Mouse (Mus musculus) embryonic facial prominence, embryonic 15.5 days (tissue): ENCODE measurements around the gene Sgf29. TPM values are rescaled to one million over a fixed set of nuclear protein-coding genes. Genes with fewer than 3 reads are reported as not detected.
"Not testable (repeated sequence)": the region's sequence is repeated elsewhere in the genome, so short reads cannot be mapped to it uniquely, and the experiment has no call there.

Source experiments
- ATAC-seq: fragments of 200-750 bp; cut with Nextera tagmentation; 2 replicates; pipeline ENCODE4 v1.8.0; 2017; ENCODE audit warnings: low read depth, moderate TSS enrichment; ENCODE audit not compliant: insufficient number of reproducible peaks, low FRiP score, low TSS enrichment
- H3K27ac ChIP-seq: fragments of 300-500 bp; sonication (generic); replicated peaks from 2 replicates; pipeline ENCODE4 v1.5.1; 2015; ENCODE audit warnings: mild to moderate bottlenecking, inconsistent platforms
- H3K27me3 ChIP-seq: fragments of 300-500 bp; sonication (generic); 2 replicates; pipeline ENCODE4 v1.6.1; 2015; ENCODE audit warnings: inconsistent platforms
- H3K36me3 ChIP-seq: fragments of 300-500 bp; sonication (generic); 2 replicates; pipeline ENCODE4 v1.6.1; 2015; ENCODE audit warnings: mild to moderate bottlenecking, inconsistent platforms
- H3K4me1 ChIP-seq: fragments of 300-500 bp; sonication (generic); 2 replicates; pipeline ENCODE4 v1.6.1; 2015; ENCODE audit warnings: inconsistent platforms
- H3K4me2 ChIP-seq: fragments of 300-500 bp; sonication (generic); replicated peaks from 2 replicates; pipeline ENCODE4 v1.6.1; 2015; ENCODE audit warnings: mild to moderate bottlenecking, inconsistent platforms
- H3K4me3 ChIP-seq: fragments of 300-500 bp; sonication (generic); replicated peaks from 2 replicates; pipeline ENCODE4 v1.5.1; 2015; ENCODE audit warnings: mild to moderate bottlenecking, inconsistent platforms
- H3K9ac ChIP-seq: fragments of 300-500 bp; sonication (generic); 2 replicates; pipeline ENCODE4 v1.6.1; 2015; ENCODE audit warnings: inconsistent platforms
- H3K9me3 ChIP-seq: fragments of 300-500 bp; sonication (generic); replicated peaks from 2 replicates; pipeline ENCODE4 v1.6.1; 2016; ENCODE audit warnings: inconsistent platforms
- WGBS: fragments of 180-500 bp; shearing (Covaris S2); methylation state at CpG from one replicate; pipeline ENCODE4 v1.1.7; 2015; 5-methylcytosine and 5-hydroxymethylcytosine counted together
- polyA plus RNA-seq: library from polyadenylated mRNA; unstranded; fragments of >200 nt; fragmentation: Nextera tagmentation; extraction: Ambion mirVana; gene quantifications from 2 replicates; pipeline ENCODE4 v1.2.1, GENCODE M21; 2015

Sgf29 gene
- polyA plus RNA-seq, 1 experiment from 2014 or later: 43.4 TPM

DNA sequence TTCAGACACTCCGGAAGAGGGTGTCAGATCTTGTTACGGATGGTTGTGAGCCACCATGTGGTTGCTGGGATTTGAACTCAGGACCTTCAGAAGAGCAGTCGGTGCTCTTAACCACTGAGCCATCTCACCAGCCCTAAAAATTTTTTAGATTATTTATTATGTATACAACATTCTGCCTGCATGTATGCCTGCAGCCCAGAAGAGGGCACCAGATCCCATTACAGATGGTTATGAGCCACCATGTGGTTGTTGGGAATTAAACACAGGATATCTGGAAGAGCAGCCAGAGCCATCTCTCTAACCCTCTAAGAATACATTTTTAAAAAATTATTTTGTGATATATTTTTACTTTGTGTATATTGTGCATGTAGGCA lies 5.9 kb upstream of the Sgf29 start:
- WGBS: 54% methylated on average over 3 of the region's 3 CpGs
- not testable (repeated sequence) for H3K9ac ChIP-seq, H3K9me3 ChIP-seq, H3K4me2 ChIP-seq, H3K4me1 ChIP-seq, H3K27ac ChIP-seq, ATAC-seq, H3K4me3 ChIP-seq, H3K27me3 ChIP-seq, H3K36me3 ChIP-seq

- Histone ChIP-seq H3K4me2 (no peak overlapping the region), H3K27me3 (no peaks in the 10 kb centered on the region), H3K4me3 (no peak overlapping the region), H3K27ac (no peak overlapping the region), H3K36me3 (no peaks in the 10 kb centered on the region), H3K9me3 (no peaks in the 10 kb centered on the region), H3K9ac (no peak overlapping the region), H3K4me1 (peaks cover 6% of the 10 kb centered on the region)
- no peak for ATAC-seq
- 49% methylated on average over 3 of the region's 3 CpGs for WGBS
Measured at GRCm38 (mm10) chr7:126644345-126644744, 4.8 kb upstream of the Sgf29 start.

DNA sequence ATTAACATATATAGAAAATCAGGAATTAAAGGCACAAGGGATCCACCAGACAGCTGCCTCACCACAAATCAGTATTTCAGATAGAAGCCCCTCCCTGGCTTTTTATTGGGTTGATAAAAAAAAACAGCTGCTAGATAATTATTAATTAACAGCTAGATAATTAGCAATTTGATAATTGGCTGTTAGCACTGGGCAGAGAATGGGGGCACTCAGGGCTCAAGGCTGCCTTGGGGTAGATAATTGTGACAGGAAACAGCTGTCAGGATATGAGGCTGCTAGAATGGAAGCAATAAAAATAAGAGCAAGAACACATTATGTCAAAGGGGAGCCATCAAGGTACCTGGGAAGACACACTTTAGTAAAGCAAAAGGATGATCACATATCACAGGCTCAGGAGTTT lies 4.2 kb upstream of the Sgf29 start:
- Histone ChIP-seq H3K4me1 (peaks cover 9% of the 10 kb centered on the region), H3K27me3 (no peaks in the 10 kb centered on the region), H3K9ac (no peak overlapping the region), H3K4me3 (no peak overlapping the region), H3K27ac (no peak overlapping the region), H3K4me2 (no peak overlapping the region), H3K36me3 (no peaks in the 10 kb centered on the region), H3K9me3 (no peaks in the 10 kb centered on the region)
- no peak for ATAC-seq

DNA sequence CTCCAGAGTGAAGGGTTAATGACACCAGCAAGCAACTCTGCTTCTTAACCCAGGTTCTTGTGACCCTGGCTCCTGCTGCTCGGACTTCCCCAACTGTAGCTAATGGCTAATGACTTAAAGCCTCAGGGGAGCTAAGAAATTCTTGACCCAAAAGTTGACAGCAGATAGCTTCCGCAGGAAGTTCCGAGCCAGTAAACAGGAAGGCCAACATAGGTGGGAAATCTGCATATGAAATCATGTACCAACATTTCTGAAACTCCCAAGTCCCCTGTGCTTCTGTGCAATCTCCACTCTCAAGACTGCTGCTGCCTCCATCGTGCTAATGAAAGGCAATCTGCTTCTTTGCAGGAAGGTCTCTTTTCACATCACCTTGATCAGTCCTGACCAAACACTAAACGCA lies 3.4 kb upstream of the Sgf29 start:
- ATAC-seq: no peak
- Histone ChIP-seq H3K9me3 (no peaks in the 10 kb centered on the region), H3K4me1 (peaks cover 13% of the 10 kb centered on the region), H3K9ac (no peak overlapping the region), H3K27me3 (no peaks in the 10 kb centered on the region), H3K4me2 (no peak overlapping the region), H3K4me3 (no peak overlapping the region), H3K36me3 (no peaks in the 10 kb centered on the region), H3K27ac (no peak overlapping the region)
- 40% methylated on average over 5 of the region's 5 CpGs for WGBS

GRCm38 (mm10) chr7:126648486-126648885 lies 623 bp upstream of the Sgf29 start:
- no peak for ATAC-seq
- peak overlapping the region; percentile 75; the same call in 1 of the 2 replicates for H3K4me3 ChIP-seq
- no peaks in the 10 kb centered on the region for H3K36me3 ChIP-seq
- H3K4me2 ChIP-seq: peak overlapping the region; percentile 68
- H3K27ac ChIP-seq: no peak overlapping the region
- no peaks in the 10 kb centered on the region for H3K9me3 ChIP-seq
- H3K9ac ChIP-seq: no peak overlapping the region
- peaks cover 13% of the 10 kb centered on the region for H3K4me1 ChIP-seq
- no peaks in the 10 kb centered on the region for H3K27me3 ChIP-seq
- WGBS: 70% methylated on average over 4 of the region's 4 CpGs

- H3K27me3 ChIP-seq: no peaks in the 10 kb centered on the region
- no peak overlapping the region for H3K4me3 ChIP-seq
- H3K36me3 ChIP-seq: no peaks in the 10 kb centered on the region
- WGBS: 82% methylated on average over 2 of the region's 2 CpGs
- no peak overlapping the region for H3K9ac ChIP-seq
- peaks cover 13% of the 10 kb centered on the region for H3K4me1 ChIP-seq
- no peaks in the 10 kb centered on the region for H3K9me3 ChIP-seq
- no peak for ATAC-seq
- H3K4me2 ChIP-seq: no peak overlapping the region
- no peak overlapping the region for H3K27ac ChIP-seq
Measured at GRCm38 (mm10) chr7:126650852-126651251, 1.7 kb downstream of the Sgf29 start.

GRCm38 (mm10) chr7:126653991-126654390 lies 4.9 kb downstream of the Sgf29 start:
- Histone ChIP-seq H3K4me2 (no peak overlapping the region), H3K27me3 (no peaks in the 10 kb centered on the region), H3K4me1 (peaks cover 8% of the 10 kb centered on the region), H3K4me3 (no peak overlapping the region), H3K9ac (no peak overlapping the region), H3K36me3 (no peaks in the 10 kb centered on the region), H3K27ac (no peak overlapping the region), H3K9me3 (no peaks in the 10 kb centered on the region)
- 75% methylated on average over 2 of the region's 2 CpGs for WGBS
- no peak for ATAC-seq

DNA sequence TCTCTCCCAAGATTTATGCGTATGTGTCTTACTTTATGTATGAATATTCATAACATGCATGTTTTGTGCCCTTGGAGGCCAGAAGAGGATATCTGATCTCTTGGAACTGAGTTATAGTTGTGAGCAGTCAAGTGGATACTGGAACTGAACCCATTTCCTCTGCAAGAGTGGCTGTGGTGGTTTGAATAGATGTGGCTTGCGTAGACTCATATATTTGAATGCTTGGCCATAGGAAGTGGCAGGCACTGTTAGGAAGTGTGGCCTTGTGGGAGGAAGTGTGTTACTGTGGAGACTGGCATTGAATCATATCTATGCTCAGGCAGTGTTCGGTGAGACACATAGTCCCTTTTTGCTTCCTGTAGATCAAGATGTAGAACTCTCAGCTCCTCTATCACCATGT lies 6.6 kb downstream of the Sgf29 start:
- Histone ChIP-seq H3K4me3 (no peak overlapping the region), H3K4me1 (no peaks in the 10 kb centered on the region), H3K36me3 (no peaks in the 10 kb centered on the region), H3K9ac (no peak overlapping the region), H3K9me3 (no peaks in the 10 kb centered on the region), H3K4me2 (no peak overlapping the region), H3K27me3 (no peaks in the 10 kb centered on the region), H3K27ac (no peak overlapping the region)
- ATAC-seq: no peak
- 85% methylated on average over 3 of the region's 3 CpGs for WGBS

DNA sequence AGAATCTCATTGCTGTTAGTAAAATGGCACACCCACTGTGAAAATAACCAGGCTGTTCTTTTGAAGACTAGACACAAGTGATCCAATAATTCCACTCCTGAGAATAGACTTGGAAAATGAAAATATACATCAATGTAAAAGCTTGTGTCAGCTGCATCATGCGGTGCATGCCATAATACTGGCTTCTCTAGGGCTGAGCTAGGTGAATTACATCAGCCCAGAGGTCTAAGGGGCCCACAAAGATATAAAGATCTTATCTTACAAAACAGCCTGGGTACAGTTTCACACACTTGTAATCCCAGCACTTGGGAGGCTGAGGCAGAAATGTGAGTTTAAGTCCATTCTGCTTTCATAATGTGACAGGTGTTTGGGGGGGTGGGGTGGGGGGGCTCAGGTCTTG lies 8.4 kb downstream of the Sgf29 start:
- Histone ChIP-seq H3K27me3 (no peaks in the 10 kb centered on the region), H3K4me1 (no peaks in the 10 kb centered on the region), H3K36me3 (0 out of 2 replicates have a peak, but pooled peaks cover under 1% of the 10 kb centered on the region), H3K4me2 (no peak overlapping the region), H3K27ac (no peak overlapping the region), H3K9me3 (no peaks in the 10 kb centered on the region), H3K4me3 (no peak overlapping the region), H3K9ac (no peak overlapping the region)
- 83% methylated on average over 1 of the region's 1 CpGs for WGBS
- ATAC-seq: no peak

DNA sequence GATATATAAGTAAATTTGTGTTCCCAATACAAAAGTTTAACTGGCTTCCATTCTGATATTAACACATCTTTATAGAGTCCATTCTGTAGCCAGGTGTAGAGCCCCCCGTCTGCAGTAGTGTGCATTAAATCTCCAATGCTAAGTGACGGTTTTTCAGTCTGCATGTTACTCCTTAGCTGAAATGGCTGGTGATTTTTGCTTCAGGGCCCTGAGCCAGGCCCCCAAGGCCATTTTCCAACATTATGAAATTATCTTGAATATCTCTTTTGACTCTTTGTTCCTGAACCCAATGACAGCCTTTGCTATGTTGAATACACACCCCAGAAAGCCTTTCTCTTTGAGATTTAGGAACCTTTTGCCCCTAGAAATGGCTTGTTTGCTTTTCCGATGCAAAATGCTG lies 10.7 kb downstream of the Sgf29 start:
- no peak overlapping the region for H3K4me3 ChIP-seq
- H3K27me3 ChIP-seq: no peaks in the 10 kb centered on the region
- H3K4me2 ChIP-seq: no peak overlapping the region
- no peaks in the 10 kb centered on the region for H3K9me3 ChIP-seq
- H3K4me1 ChIP-seq: no peaks in the 10 kb centered on the region
- H3K27ac ChIP-seq: no peak overlapping the region
- H3K9ac ChIP-seq: no peak overlapping the region
- no peak for ATAC-seq
- 86% methylated on average over 3 of the region's 3 CpGs for WGBS
- peaks cover 17% of the 10 kb centered on the region; the same call in 1 of the 2 replicates for H3K36me3 ChIP-seq

GRCm38 (mm10) chr7:126663646-126664045 lies 14.5 kb downstream of the Sgf29 start:
- H3K4me2 ChIP-seq: no peak overlapping the region
- H3K4me1 ChIP-seq: no peaks in the 10 kb centered on the region
- no peak overlapping the region for H3K4me3 ChIP-seq
- ATAC-seq: peak; percentile 63; the same call in 1 of the 2 replicates
- no peaks in the 10 kb centered on the region for H3K9me3 ChIP-seq
- no peaks in the 10 kb centered on the region for H3K27me3 ChIP-seq
- peaks cover 39% of the 10 kb centered on the region for H3K36me3 ChIP-seq
- WGBS: 64% methylated on average over 8 of the region's 8 CpGs
- no peak overlapping the region for H3K9ac ChIP-seq
- H3K27ac ChIP-seq: no peak overlapping the region

GRCm38 (mm10) chr7:126665269-126665668 lies 16.2 kb downstream of the Sgf29 start:
- Histone ChIP-seq H3K27ac (no peak overlapping the region), H3K4me2 (no peak overlapping the region), H3K9ac (no peak overlapping the region), H3K4me3 (no peak overlapping the region), H3K36me3 (peaks cover 45% of the 10 kb centered on the region), H3K9me3 (no peaks in the 10 kb centered on the region), H3K4me1 (no peaks in the 10 kb centered on the region), H3K27me3 (no peaks in the 10 kb centered on the region)
- 95% methylated on average over 3 of the region's 3 CpGs for WGBS
- no peak for ATAC-seq
